Mouse (Mus musculus) C2C12 (cell line): ENCODE measurements around the gene R3hcc1l.

ENCODE experiments used
- CTCF ChIP-seq: IDR thresholded peaks from one replicate; pipeline ENCODE4 v1.5.1; 2011; ENCODE audit not compliant: control insufficient read depth, insufficient read depth, insufficient read length
- MAX ChIP-seq: IDR thresholded peaks from one replicate; pipeline ENCODE4 v1.6.1; 2011; ENCODE audit warnings: mild to moderate bottlenecking, control low read depth
- MYOD1 ChIP-seq: IDR thresholded peaks from one replicate; pipeline ENCODE4 v1.6.1; 2011; ENCODE audit warnings: low read depth; ENCODE audit not compliant: control insufficient read depth, insufficient read length

GRCm38 (mm10) chr19:42471571-42471970 lies 47.0 kb upstream of the R3hcc1l start:
- no peak for TF ChIP-seq MAX
- TF ChIP-seq CTCF: no peak
- no peak for TF ChIP-seq MYOD1
